Mouse (Mus musculus) layer of hippocampus, adult 2 months (tissue): ENCODE results near the gene Slitrk5. TPM values are rescaled to one million over a fixed set of nuclear protein-coding genes. Genes with fewer than 3 reads are reported as not detected.
A peak's percentile ranks its signal among the peaks of the same experiment; 100 is the strongest.
"Not testable (repeated sequence)": the region's sequence is repeated elsewhere in the genome, so short reads cannot be mapped to it uniquely, and the experiment has no call there.

Experiments
- DNase-seq, 2 experiments: peaks; one replicate each; pipeline ENCODE4 v3.0.0; 2022; ENCODE audit warnings: low spot score in 2 of 2
- H3K27ac ChIP-seq: fragments of 200-600 bp; 2 replicates; pipeline ENCODE4 v1.8.1; 2022
- H3K4me3 ChIP-seq: fragments of 200-600 bp; 2 replicates; pipeline ENCODE4 v1.8.1; 2022; ENCODE audit warnings: mild to moderate bottlenecking
- CTCF ChIP-seq: fragments of 200-600 bp; conservative IDR thresholded peaks from 2 replicates; pipeline ENCODE4 v1.8.1; 2022; ENCODE audit warnings: antibody characterized with exemption, mild to moderate bottlenecking, moderate library complexity
- long read RNA-seq, 2 experiments: library from polyadenylated mRNA; stranded (forward); transcript quantifications; one replicate each; pipeline ENCODE4 v2.0.0; 2021; ENCODE audit warnings: borderline mapping rate in 2 of 2
- total RNA-seq, 2 experiments: library from RNA; stranded (reverse); gene quantifications; 2 replicates each; pipeline ENCODE4 v1.2.3; 2021

Slitrk5 gene
- total RNA-seq, result 100 to 1,000 TPM; 107 to 111 TPM
- long read RNA-seq, experiment 1, full-length matches to known transcripts, result 21 of 47 reads
- long read RNA-seq, experiment 1, partial matches to known transcripts, result 0 of 47 reads
- long read RNA-seq, experiment 1, other reads (novel, unspliced or antisense), result 26 of 47 reads
- long read RNA-seq, experiment 2, full-length matches to known transcripts, result 38 of 71 reads
- long read RNA-seq, experiment 2, partial matches to known transcripts, result 33 of 71 reads
- long read RNA-seq, experiment 2, other reads (novel, unspliced or antisense), result 0 of 71 reads

GRCm38 (mm10) chr14:111674664-111675147, at the start of gene Slitrk5:
Slitrk5 (plus strand) TSS chr14:111675097.
- Histone ChIP-seq H3K4me3 (peak within 1 kb of the TSS; percentile 88), H3K27ac (peak within 1 kb of the TSS; percentile 99)
- peak; percentile 93 to 96 for DNase-seq
- peak; percentile 96 for TF ChIP-seq CTCF

GRCm38 (mm10) chr14:111672942-111673341, 2.0 kb upstream of the Slitrk5 start:
- peak; percentile 86 for TF ChIP-seq CTCF
- H3K4me3 ChIP-seq, result peak overlapping the region; percentile 88
- peak overlapping the region; percentile 99 for H3K27ac ChIP-seq
- peak in 1 of 2 experiments; percentile 49 for DNase-seq

GRCm38 (mm10) chr14:111675211-111676165, 591 bp downstream of the Slitrk5 start:
- no peak for TF ChIP-seq CTCF
- DNase-seq, result peak; percentile 47 to 54
- H3K4me3 ChIP-seq, result peak overlapping the region; percentile 88
- H3K27ac ChIP-seq, result peak overlapping the region; percentile 99

- TF ChIP-seq CTCF, result no peak
- DNase-seq, result peak in 1 of 2 experiments; percentile 42
- peak overlapping the region; percentile 88 for H3K4me3 ChIP-seq
- H3K27ac ChIP-seq, result peak overlapping the region; percentile 99
Measured at GRCm38 (mm10) chr14:111676166-111676581, 1.3 kb downstream of the Slitrk5 start.

GRCm38 (mm10) chr14:111676851-111677291, 2.0 kb downstream of the Slitrk5 start:
- peak overlapping the region; percentile 88 for H3K4me3 ChIP-seq
- H3K27ac ChIP-seq, result peak overlapping the region; percentile 99
- DNase-seq, result peak in 1 of 2 experiments; percentile 51
- TF ChIP-seq CTCF, result no peak

- no peak for TF ChIP-seq CTCF
- Histone ChIP-seq H3K27ac (peak overlapping the region; percentile 99), H3K4me3 (peak overlapping the region; percentile 88)
- DNase-seq, result no peak
Measured at GRCm38 (mm10) chr14:111677361-111678070, 2.6 kb downstream of the Slitrk5 start.

- Histone ChIP-seq H3K27ac (peak overlapping the region; percentile 62), H3K4me3 (peak overlapping the region; percentile 49; the same call in 1 of the 2 replicates)
- DNase-seq, result no peak
- no peak for TF ChIP-seq CTCF
Measured at GRCm38 (mm10) chr14:111680271-111680670, 5.4 kb downstream of the Slitrk5 start.

GRCm38 (mm10) chr14:111681092-111681708, 6.3 kb downstream of the Slitrk5 start:
- no peak for TF ChIP-seq CTCF
- peak overlapping the region; percentile 49 for H3K4me3 ChIP-seq
- peak overlapping the region; percentile 62 for H3K27ac ChIP-seq
- DNase-seq, result peak; percentile 26 to 40

- DNase-seq, result no peak
- no peak for TF ChIP-seq CTCF
- H3K4me3 ChIP-seq, result peak overlapping the region; percentile 49
- peak overlapping the region; percentile 62 for H3K27ac ChIP-seq
Measured at GRCm38 (mm10) chr14:111681773-111682172, 6.9 kb downstream of the Slitrk5 start.

- Histone ChIP-seq H3K27ac (no peak overlapping the region), H3K4me3 (no peak overlapping the region)
- no peak for TF ChIP-seq CTCF
- DNase-seq, result no peak
Measured at GRCm38 (mm10) chr14:111683543-111683942, 8.6 kb downstream of the Slitrk5 start.

- not testable (repeated sequence) for H3K27ac ChIP-seq, H3K4me3 ChIP-seq, DNase-seq
Measured at GRCm38 (mm10) chr14:111690139-111690538, 15.2 kb downstream of the Slitrk5 start.

GRCm38 (mm10) chr14:111729833-111730232, 54.9 kb downstream of the Slitrk5 start:
- no peak for TF ChIP-seq CTCF
- no peak overlapping the region for H3K27ac ChIP-seq
- DNase-seq, result no peak
- no peak overlapping the region for H3K4me3 ChIP-seq
